Mouse (Mus musculus) hindbrain, embryonic 11.5 days (tissue): Measurements from ENCODE around the gene Lmtk2. TPM values are rescaled to one million over a fixed set of nuclear protein-coding genes. Genes with fewer than 3 reads are reported as not detected.
A peak's percentile ranks its signal among the peaks of the same experiment; 100 is the strongest.

Source experiments
- ATAC-seq: fragments of 200-750 bp; cut with Nextera tagmentation; 2 replicates; pipeline ENCODE4 v1.8.0; 2017; ENCODE audit warnings: mild to moderate bottlenecking, moderate TSS enrichment, moderate library complexity; ENCODE audit not compliant: low FRiP score
- DNase-seq: peaks from one replicate; pipeline ENCODE4 v3.0.0-alpha.2; 2015; ENCODE audit warnings: low spot score
- H3K27ac ChIP-seq: fragments of 300-500 bp; sonication (generic); 2 replicates; pipeline ENCODE4 v1.5.1; 2014; ENCODE audit warnings: mild to moderate bottlenecking, low read depth, low read length
- H3K27me3 ChIP-seq: fragments of 300-500 bp; sonication (generic); 2 replicates; pipeline ENCODE4 v1.6.1; 2014; ENCODE audit warnings: mild to moderate bottlenecking, low read length, moderate library complexity, mixed read lengths; ENCODE audit not compliant: control insufficient read depth, insufficient read depth
- H3K36me3 ChIP-seq: fragments of 300-500 bp; sonication (generic); 2 replicates; pipeline ENCODE4 v1.6.1; 2014; ENCODE audit warnings: mild to moderate bottlenecking, low read length, moderate library complexity, mixed read lengths; ENCODE audit not compliant: control insufficient read depth, insufficient read depth
- H3K4me1 ChIP-seq: fragments of 300-500 bp; sonication (generic); replicated peaks from 2 replicates; pipeline ENCODE4 v1.6.1; 2014; ENCODE audit warnings: low read length, mixed read lengths; ENCODE audit not compliant: control insufficient read depth, insufficient read depth
- H3K4me2 ChIP-seq: fragments of 300-500 bp; sonication (generic); replicated peaks from 2 replicates; pipeline ENCODE4 v1.6.1; 2014; ENCODE audit warnings: mild to moderate bottlenecking, low read depth, low read length
- H3K4me3 ChIP-seq: fragments of 300-500 bp; sonication (generic); 2 replicates; pipeline ENCODE4 v1.5.1; 2014; ENCODE audit warnings: low read depth, low read length
- H3K9ac ChIP-seq: fragments of 300-500 bp; sonication (generic); 2 replicates; pipeline ENCODE4 v1.6.1; 2014; ENCODE audit warnings: low read depth, low read length
- H3K9me3 ChIP-seq: fragments of 300-500 bp; sonication (generic); 2 replicates; pipeline ENCODE4 v1.6.1; 2016; ENCODE audit warnings: low read length; ENCODE audit not compliant: control insufficient read depth
- WGBS: fragments of 180-500 bp; shearing (Covaris S2); extraction: QIAGEN DNeasy Blood & Tissue Kit; methylation state at CpG from one replicate; pipeline ENCODE4 v1.1.7; 2014; 5-methylcytosine and 5-hydroxymethylcytosine counted together
- polyA plus RNA-seq: library from polyadenylated mRNA; unstranded; fragments of >200 nt; fragmentation: Nextera tagmentation; extraction: Ambion mirVana; gene quantifications from 2 replicates; pipeline ENCODE4 v1.2.1, GENCODE M21; 2014

Gene Lmtk2
- polyA plus RNA-seq, 1 experiment from 2014 or later: 5.6 TPM

DNA sequence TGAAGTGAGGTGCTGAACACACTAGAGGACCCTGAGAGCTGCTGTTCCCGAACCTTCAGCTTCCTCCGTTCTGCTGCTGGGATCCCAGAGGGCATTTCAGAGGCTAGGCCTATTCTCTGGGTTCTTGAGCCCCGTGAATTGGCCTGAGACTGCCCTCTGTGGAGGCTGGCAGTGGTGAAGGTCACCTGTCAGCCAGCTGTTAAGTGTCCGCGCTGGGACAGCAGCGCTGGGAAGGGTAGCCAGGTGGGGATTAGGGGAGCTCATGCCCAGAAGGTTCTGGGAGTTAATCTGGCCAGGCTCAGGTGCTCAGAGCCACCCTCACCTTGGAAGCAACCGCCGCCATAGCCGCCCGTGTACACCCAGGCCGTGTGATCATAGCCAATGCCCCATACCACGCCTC, 104.1 kb downstream of the Lmtk2 start:
- Histone ChIP-seq H3K9me3 (no peaks in the 10 kb centered on the region), H3K36me3 (peaks cover 5% of the 10 kb centered on the region), H3K27me3 (no peaks in the 10 kb centered on the region), H3K4me1 (no peaks in the 10 kb centered on the region), H3K4me2 (no peak overlapping the region), H3K27ac (no peak overlapping the region), H3K4me3 (no peak overlapping the region), H3K9ac (no peak overlapping the region)
- 95% methylated on average over 12 of the region's 12 CpGs for WGBS
- ATAC-seq (no peak), DNase-seq (no peak)

GRCm38 (mm10) chr5:144204911-144205310, 104.7 kb downstream of the Lmtk2 start:
- Histone ChIP-seq H3K4me3 (no peak overlapping the region), H3K9me3 (no peaks in the 10 kb centered on the region), H3K9ac (no peak overlapping the region), H3K27me3 (no peaks in the 10 kb centered on the region), H3K4me2 (no peak overlapping the region), H3K27ac (no peak overlapping the region), H3K36me3 (peaks cover 5% of the 10 kb centered on the region), H3K4me1 (no peaks in the 10 kb centered on the region)
- 79% methylated on average over 10 of the region's 10 CpGs for WGBS
- DNase-seq (no peak), ATAC-seq (no peak)

DNA sequence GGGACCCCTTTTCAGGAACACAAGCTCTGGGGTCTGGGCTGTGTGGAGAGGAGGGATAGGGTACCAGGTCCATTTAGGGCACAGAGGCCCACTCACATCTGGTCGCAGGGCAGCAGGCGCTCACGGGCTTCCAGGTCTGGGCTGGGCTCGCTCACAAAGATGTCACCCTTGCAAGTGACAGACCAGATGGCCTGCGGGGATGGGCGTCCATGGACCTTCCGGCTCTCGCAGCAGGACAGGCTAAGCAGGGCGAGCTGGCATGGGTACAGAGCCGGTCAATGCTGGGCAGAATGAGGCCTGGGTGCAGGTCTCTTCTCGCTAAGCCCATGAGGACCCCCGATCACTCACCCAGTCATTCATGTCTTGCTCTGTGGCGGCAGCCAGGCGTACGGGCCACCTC, 105.8 kb downstream of the Lmtk2 start:
- Histone ChIP-seq H3K9ac (no peak overlapping the region), H3K4me3 (no peak overlapping the region), H3K36me3 (peaks cover 5% of the 10 kb centered on the region), H3K9me3 (no peaks in the 10 kb centered on the region), H3K27me3 (no peaks in the 10 kb centered on the region), H3K4me1 (no peaks in the 10 kb centered on the region), H3K27ac (no peak overlapping the region), H3K4me2 (no peak overlapping the region)
- WGBS: 95% methylated on average over 15 of the region's 15 CpGs
- DNase-seq (no peak), ATAC-seq (no peak)

DNA sequence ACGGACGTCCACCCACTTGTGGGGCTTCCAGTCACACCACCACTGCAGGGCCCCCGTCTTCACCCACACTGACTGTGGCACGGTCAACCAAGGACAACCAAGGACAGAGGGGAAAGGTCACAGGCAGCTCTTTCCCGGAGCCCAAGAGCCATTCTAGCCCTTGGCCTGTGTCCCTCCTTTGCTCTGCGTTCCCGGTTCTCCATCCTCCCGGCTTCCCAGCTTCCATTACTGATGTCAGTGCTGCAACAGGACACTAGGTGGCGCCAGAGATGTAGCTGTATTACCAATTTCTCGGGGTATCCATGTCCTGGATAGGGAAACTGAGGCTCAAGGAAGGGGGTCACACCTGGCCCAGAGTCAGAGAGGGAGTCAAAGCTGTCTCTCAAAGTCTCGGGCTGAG, 107.2 kb downstream of the Lmtk2 start:
- DNase-seq (peak; percentile 71), ATAC-seq (no peak)
- WGBS: 61% methylated on average over 11 of the region's 11 CpGs
- Histone ChIP-seq H3K4me2 (no peak overlapping the region), H3K27ac (no peak overlapping the region), H3K4me3 (no peak overlapping the region), H3K27me3 (no peaks in the 10 kb centered on the region), H3K4me1 (no peaks in the 10 kb centered on the region), H3K36me3 (peaks cover 2% of the 10 kb centered on the region; the same call in 1 of the 2 replicates), H3K9ac (no peak overlapping the region), H3K9me3 (no peaks in the 10 kb centered on the region)

DNA sequence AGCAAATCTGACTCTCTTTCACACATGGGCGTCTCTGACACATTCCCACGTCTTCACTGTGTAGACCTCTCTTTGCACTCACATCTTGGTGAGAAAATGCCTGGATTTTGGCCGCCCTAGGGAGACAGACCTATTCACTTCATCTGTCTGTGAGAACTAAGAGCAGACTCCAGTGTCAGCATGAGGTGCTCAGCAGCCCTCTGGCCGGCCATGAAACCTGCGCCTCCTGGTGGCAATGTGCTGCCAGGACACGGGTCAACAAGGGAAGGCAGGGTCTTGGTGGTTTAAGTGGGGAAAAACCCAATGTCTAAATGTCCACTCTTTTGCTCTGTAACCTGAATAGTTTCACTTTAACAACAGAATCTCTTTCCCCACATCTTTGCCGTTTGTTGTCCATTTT, 114.2 kb downstream of the Lmtk2 start:
- Histone ChIP-seq H3K36me3 (no peaks in the 10 kb centered on the region), H3K27me3 (no peaks in the 10 kb centered on the region), H3K9ac (no peak overlapping the region), H3K4me1 (no peaks in the 10 kb centered on the region), H3K9me3 (no peaks in the 10 kb centered on the region), H3K4me2 (no peak overlapping the region), H3K27ac (no peak overlapping the region), H3K4me3 (no peak overlapping the region)
- ATAC-seq (no peak), DNase-seq (peak; percentile 81)
- WGBS: 29% methylated on average over 7 of the region's 7 CpGs

DNA sequence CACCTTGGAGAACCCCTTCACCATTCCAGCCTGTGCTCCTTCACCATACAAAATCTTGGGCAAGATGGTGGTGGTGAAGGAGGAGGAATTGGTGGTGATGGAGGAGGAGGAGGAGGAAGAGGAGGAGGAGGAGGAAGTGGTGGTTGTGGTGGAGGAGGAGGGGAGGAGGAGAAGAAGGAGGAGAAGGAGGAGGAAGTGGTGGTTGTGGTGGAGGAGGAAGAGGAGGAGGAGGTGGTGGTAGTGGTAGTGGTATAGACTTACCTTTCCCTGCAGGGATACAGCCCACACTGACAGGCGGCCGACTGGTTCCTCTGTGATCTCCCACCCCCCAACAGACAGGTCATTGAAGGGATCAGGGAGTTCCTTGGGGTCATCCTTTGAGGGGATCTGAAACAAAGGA, 115.8 kb downstream of the Lmtk2 start:
- Histone ChIP-seq H3K9me3 (no peaks in the 10 kb centered on the region), H3K9ac (no peak overlapping the region), H3K4me3 (no peak overlapping the region), H3K27me3 (no peaks in the 10 kb centered on the region), H3K4me1 (no peaks in the 10 kb centered on the region), H3K4me2 (no peak overlapping the region), H3K27ac (no peak overlapping the region), H3K36me3 (no peaks in the 10 kb centered on the region)
- ATAC-seq (no peak), DNase-seq (no peak)
- WGBS: 78% methylated on average over 2 of the region's 2 CpGs

- H3K4me2 ChIP-seq: no peak overlapping the region
- ATAC-seq (no peak), DNase-seq (no peak)
- WGBS: 93% methylated on average over 7 of the region's 7 CpGs
- H3K4me1 ChIP-seq: peaks cover 5% of the 10 kb centered on the region
- H3K27ac ChIP-seq: no peak overlapping the region
- no peak overlapping the region for H3K4me3 ChIP-seq
- no peaks in the 10 kb centered on the region for H3K27me3 ChIP-seq
- H3K9ac ChIP-seq: no peak overlapping the region
- no peaks in the 10 kb centered on the region for H3K36me3 ChIP-seq
- no peaks in the 10 kb centered on the region for H3K9me3 ChIP-seq
Measured at GRCm38 (mm10) chr5:144218061-144218460, 117.8 kb downstream of the Lmtk2 start.

DNA sequence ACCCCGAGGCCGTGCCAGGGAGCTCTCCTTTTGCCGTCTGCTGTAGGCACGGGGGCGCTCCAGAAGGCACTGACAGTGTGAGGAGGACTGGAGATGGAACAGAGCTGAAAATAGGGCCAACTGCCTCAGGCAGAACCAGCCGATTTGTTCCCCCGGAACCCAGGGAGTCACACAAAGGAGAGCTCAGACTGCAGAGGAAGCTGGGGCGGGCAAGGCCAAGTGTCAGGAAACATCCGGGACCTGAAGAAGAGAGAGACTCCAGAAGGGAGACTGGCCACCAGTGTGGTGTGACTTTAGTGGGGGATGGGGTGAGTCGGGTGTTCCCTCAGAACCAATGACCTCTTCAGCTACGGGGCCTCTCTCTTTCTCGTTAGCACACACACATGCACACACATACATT, 119.1 kb downstream of the Lmtk2 start:
- Histone ChIP-seq H3K4me1 (peaks cover 5% of the 10 kb centered on the region), H3K9me3 (no peaks in the 10 kb centered on the region), H3K9ac (no peak overlapping the region), H3K4me2 (no peak overlapping the region), H3K27me3 (no peaks in the 10 kb centered on the region), H3K27ac (no peak overlapping the region), H3K4me3 (no peak overlapping the region), H3K36me3 (no peaks in the 10 kb centered on the region)
- no peak for DNase-seq
- ATAC-seq: no peak
- WGBS: 71% methylated on average over 12 of the region's 12 CpGs

- Histone ChIP-seq H3K4me1 (peaks cover 5% of the 10 kb centered on the region), H3K4me3 (no peak overlapping the region), H3K36me3 (no peaks in the 10 kb centered on the region), H3K9me3 (no peaks in the 10 kb centered on the region), H3K27me3 (no peaks in the 10 kb centered on the region), H3K9ac (no peak overlapping the region), H3K4me2 (no peak overlapping the region), H3K27ac (no peak overlapping the region)
- 85% methylated on average over 5 of the region's 5 CpGs for WGBS
- DNase-seq: no peak
- ATAC-seq: no peak
Measured at GRCm38 (mm10) chr5:144219936-144220335, 119.7 kb downstream of the Lmtk2 start.
